Mouse (Mus musculus) cortical plate, adult 2 months (tissue): ENCODE results near the gene Prkcq.
A peak's percentile ranks its signal among the peaks of the same experiment; 100 is the strongest.

Source experiments
- CTCF ChIP-seq: fragments of 200-500 bp; IDR thresholded peaks from 2 replicates; pipeline ENCODE4 v1.5.1; 2011; ENCODE audit warnings: mild to moderate bottlenecking, control low read depth, low read length; ENCODE audit not compliant: insufficient read depth; ENCODE audit errors: extremely low read depth
- POLR2A ChIP-seq: fragments of 200-500 bp; IDR thresholded peaks from 2 replicates; pipeline ENCODE4 v1.6.1; 2011; ENCODE audit warnings: mild to moderate bottlenecking, low read length, control low read depth; ENCODE audit not compliant: insufficient read depth; ENCODE audit errors: extremely low read depth

DNA sequence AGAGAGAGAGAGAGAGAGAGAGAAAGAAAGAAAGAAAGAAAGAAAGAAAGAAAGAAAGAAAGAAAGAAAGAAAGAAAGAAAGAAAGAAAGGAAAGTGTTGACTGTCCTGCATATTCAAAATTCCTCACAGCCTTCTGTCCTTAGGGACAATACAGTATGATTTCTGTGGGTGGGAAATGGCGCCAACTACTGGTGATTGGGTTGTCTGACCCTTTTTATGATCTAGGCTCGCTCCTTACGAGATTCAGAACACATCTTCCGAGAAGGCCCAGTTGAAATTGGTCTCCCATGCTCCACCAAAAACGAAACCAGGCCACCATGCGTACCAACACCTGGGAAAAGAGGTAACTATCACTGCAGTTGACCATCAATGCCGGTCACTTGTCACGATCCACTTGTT is 82.0 kb downstream of the Prkcq start:
- TF ChIP-seq CTCF (peak; percentile 38; the same call in 1 of the 2 replicates), POLR2A (no peak)
